Mouse (Mus musculus): ENCODE results near the gene Gfra1. TPM values are rescaled to one million over a fixed set of nuclear protein-coding genes. Genes with fewer than 3 reads are reported as not detected.

The Gfra1 gene
- polyA plus RNA-seq, 1 experiment from 2014 or later: 15.2 TPM

Other genes with a start within 250 kb of the Gfra1 start
- gene Ccdc172, start 56.1 kb upstream of the Gfra1 start, polyA plus RNA-seq (2015; fragmentation: Nextera tagmentation; extraction: Ambion mirVana): not detected in 2 replicates
- gene Pnlip, start 196.6 kb upstream of the Gfra1 start, polyA plus RNA-seq (2015; fragmentation: Nextera tagmentation; extraction: Ambion mirVana): 0.11 TPM in 1 of 2 replicates, not detected in the other

Data from forebrain, embryonic 13.5 days (tissue).